Mouse (Mus musculus) MEL (cell line): ENCODE results near the gene Fam222a. TPM values are rescaled to one million over a fixed set of nuclear protein-coding genes. Genes with fewer than 3 reads are reported as not detected.

Source experiments
- DNase-seq: peaks from one replicate; pipeline ENCODE4 v3.0.0; 2011; ENCODE audit warnings: low read depth, low spot score
- H3K27ac ChIP-seq: 2 replicates; pipeline ENCODE4 v1.5.1; 2012; ENCODE audit warnings: low read depth, mild to moderate bottlenecking, control low read depth, low read length, moderate library complexity; ENCODE audit not compliant: control insufficient read depth
- H3K27me3 ChIP-seq, 2 experiments: fragments of 150-350 bp in 1 of 2; sonication (generic) in 1 of 2; 2 replicates each; pipeline ENCODE4 v1.6.1; 2012; ENCODE audit warnings: low read length in 2 of 2, mild to moderate bottlenecking in 2 of 2, improper control_type of control experiment in 1 of 2, moderate library complexity in 1 of 2; ENCODE audit not compliant: insufficient read depth in 2 of 2, control insufficient read depth in 1 of 2
- H3K36me3 ChIP-seq, 2 experiments: 2 replicates each; pipeline ENCODE4 v1.6.1; 2012 to 2014; ENCODE audit warnings: low read length in 2 of 2, improper control_type of control experiment in 1 of 2, inconsistent platforms in 1 of 2, mild to moderate bottlenecking in 1 of 2; ENCODE audit not compliant: insufficient read depth in 2 of 2, control insufficient read depth in 1 of 2
- H3K4me1 ChIP-seq, 2 experiments: fragments of 150-350 bp in 1 of 2; sonication (generic) in 1 of 2; 2 replicates each; pipeline ENCODE4 v1.6.1; 2012; ENCODE audit warnings: low read length in 2 of 2, improper control_type of control experiment in 1 of 2, mild to moderate bottlenecking in 1 of 2; ENCODE audit not compliant: insufficient read depth in 2 of 2, control insufficient read depth in 1 of 2
- H3K4me3 ChIP-seq, 2 experiments: fragments of 150-350 bp in 1 of 2; sonication (generic) in 1 of 2; 2 replicates each; pipeline ENCODE4 v1.5.1; 2012; ENCODE audit warnings: low read depth in 2 of 2, low read length in 2 of 2, mild to moderate bottlenecking in 2 of 2, moderate library complexity in 2 of 2, control low read depth in 1 of 2, improper control_type of control experiment in 1 of 2; ENCODE audit not compliant: control insufficient read depth in 1 of 2, insufficient read depth in 1 of 2
- H3K79me2 ChIP-seq: 2 replicates; pipeline ENCODE4 v1.6.1; 2012; ENCODE audit warnings: mild to moderate bottlenecking, low read length, moderate library complexity; ENCODE audit not compliant: control insufficient read depth, poor library complexity, insufficient read depth
- H3K9ac ChIP-seq: 2 replicates; pipeline ENCODE4 v1.6.1; 2012; ENCODE audit warnings: low read depth, mild to moderate bottlenecking, control low read depth, low read length, moderate library complexity; ENCODE audit not compliant: control insufficient read depth, poor library complexity, severe bottlenecking
- H3K9me3 ChIP-seq: fragments of 150-350 bp; sonication (generic); replicated peaks from 2 replicates; pipeline ENCODE4 v1.6.1; 2012; ENCODE audit warnings: mild to moderate bottlenecking, low read length, improper control_type of control experiment, moderate library complexity; ENCODE audit not compliant: insufficient read depth
- BHLHE40 ChIP-seq: IDR thresholded peaks from 2 replicates; pipeline ENCODE4 v1.6.1; 2012; ENCODE audit warnings: low read depth, mild to moderate bottlenecking, inconsistent platforms, low read length, improper control_type of control experiment, borderline replicate concordance
- CTCF ChIP-seq, 3 experiments: IDR thresholded peaks in 2 of 3; conservative IDR thresholded peaks in 1 of 3; 2 replicates each; pipeline ENCODE4 v1.5.1; 2011 to 2012; ENCODE audit warnings: low read length in 3 of 3, low read depth in 2 of 3, mild to moderate bottlenecking in 2 of 3, improper control_type of control experiment in 1 of 3, inconsistent platforms in 1 of 3, mixed read lengths in 1 of 3, moderate library complexity in 1 of 3; ENCODE audit not compliant: control insufficient read depth in 1 of 3, insufficient read depth in 1 of 3, poor library complexity in 1 of 3, severe bottlenecking in 1 of 3
- ETS1 ChIP-seq: IDR thresholded peaks from 2 replicates; pipeline ENCODE4 v1.6.1; 2012; ENCODE audit warnings: low read depth, mild to moderate bottlenecking, inconsistent platforms, low read length, improper control_type of control experiment, moderate library complexity
- MEF2A ChIP-seq: IDR thresholded peaks from 2 replicates; pipeline ENCODE4 v1.6.1; 2014; ENCODE audit warnings: low read depth, mild to moderate bottlenecking, inconsistent platforms, low read length, improper control_type of control experiment; ENCODE audit not compliant: poor library complexity, insufficient replicate concordance, severe bottlenecking; ENCODE audit errors: extremely low read depth
- MXI1 ChIP-seq: IDR thresholded peaks from 2 replicates; pipeline ENCODE4 v1.6.1; 2011; ENCODE audit warnings: mild to moderate bottlenecking, low read depth, low read length, improper control_type of control experiment
- RAD21 ChIP-seq: IDR thresholded peaks from 2 replicates; pipeline ENCODE4 v1.6.1; 2011; ENCODE audit warnings: mild to moderate bottlenecking, low read depth, low read length, improper control_type of control experiment
- RCOR1 ChIP-seq: IDR thresholded peaks from 2 replicates; pipeline ENCODE4 v1.6.1; 2012; ENCODE audit warnings: low read depth, mild to moderate bottlenecking, inconsistent platforms, low read length, improper control_type of control experiment
- SIN3A ChIP-seq: IDR thresholded peaks from 2 replicates; pipeline ENCODE4 v1.6.1; 2012; ENCODE audit warnings: low read length, improper control_type of control experiment, inconsistent platforms
- USF1 ChIP-seq: IDR thresholded peaks from 2 replicates; pipeline ENCODE4 v1.6.1; 2014; ENCODE audit warnings: low read depth, mild to moderate bottlenecking, inconsistent platforms, low read length, improper control_type of control experiment, moderate library complexity
- ZKSCAN1 ChIP-seq: IDR thresholded peaks from 2 replicates; pipeline ENCODE4 v1.6.1; 2012; ENCODE audit warnings: low read depth, mild to moderate bottlenecking, inconsistent platforms, low read length, improper control_type of control experiment, moderate library complexity
- polyA plus RNA-seq, 2 experiments: library from polyadenylated mRNA; stranded (reverse) in 1 of 2; unstranded in 1 of 2; fragments of >175 nt in 1 of 2; fragments of >200 nt in 1 of 2; gene quantifications; 2 replicates each; pipeline versions ENCODE4 v1.2.1 to v1.2.4; 2012; ENCODE audit warnings: low replicate concordance in 2 of 2, low read depth in 1 of 2; ENCODE audit not compliant: insufficient read length in 2 of 2, insufficient read depth in 1 of 2, missing spikeins in 1 of 2
- total RNA-seq: library from RNA; depleted of rRNA; stranded (reverse); fragments of 300-350 nt; gene quantifications from 2 replicates; pipeline ENCODE4 v1.2.3, GENCODE M21; 2012

Fam222a gene
- total and polyA plus RNA-seq, 3 experiments: 0.27 to 0.70 TPM; not detected in 1

GRCm38 (mm10) chr5:114583490-114584175 is 15.8 kb downstream of the Fam222a start:
- TF ChIP-seq CTCF (IDR thresholded peaks at IDR 0.05 in 2 of 3, conservative IDR thresholded peaks at IDR 0.05 in 1 of 3; ENCODE audit: control insufficient read depth in 1 of 3, insufficient read depth in 1 of 3, low read depth in 2 of 3, low read length in 3 of 3, poor library complexity in 1 of 3, severe bottlenecking in 1 of 3) (no peak), RAD21 (no peak), MEF2A (no peak), BHLHE40 (peak; percentile 74), USF1 (peak; percentile 51), MXI1 (peak; percentile 32; the same call in 1 of the 2 replicates), SIN3A (no peak)
- no peak overlapping the region for H3K9ac ChIP-seq
- no peaks in the 10 kb centered on the region for H3K9me3 ChIP-seq
- H3K4me1 ChIP-seq: peaks cover 0 to 10% of the 10 kb centered on the region in 2 experiments; a peak in 2 of 4 replicates
- H3K36me3 ChIP-seq: peaks cover 0 to 2% of the 10 kb centered on the region in 2 experiments; a peak in 2 of 4 replicates
- H3K27me3 ChIP-seq: no peaks in the 10 kb centered on the region
- H3K4me3 ChIP-seq: no peak overlapping the region
- DNase-seq: no peak
- no peak overlapping the region for H3K27ac ChIP-seq
- no peaks in the 10 kb centered on the region for H3K79me2 ChIP-seq

- Histone ChIP-seq H3K4me1 (peaks cover 0 to 10% of the 10 kb centered on the region in 2 experiments; a peak in 2 of 4 replicates), H3K79me2 (no peaks in the 10 kb centered on the region)
- TF ChIP-seq ETS1 (no peak), ZKSCAN1 (peak; percentile 89)
- TF ChIP-seq, all 39 proteins: peak for 1
- H3K27ac ChIP-seq: no peak overlapping the region
- H3K9me3 ChIP-seq: no peaks in the 10 kb centered on the region
- H3K36me3 ChIP-seq: peaks cover 0 to 2% of the 10 kb centered on the region in 2 experiments; a peak in 2 of 4 replicates
- no peak for DNase-seq
- H3K27me3 ChIP-seq: no peaks in the 10 kb centered on the region
- no peak overlapping the region for H3K9ac ChIP-seq
- H3K4me3 ChIP-seq: no peak overlapping the region
Measured at GRCm38 (mm10) chr5:114584293-114585104, 16.7 kb downstream of the Fam222a start.

- no peaks in the 10 kb centered on the region for H3K9me3 ChIP-seq
- no peak for DNase-seq
- peaks cover 0 to 9% of the 10 kb centered on the region in 2 experiments; a peak in 2 of 4 replicates for H3K36me3 ChIP-seq
- H3K9ac ChIP-seq: no peak overlapping the region
- H3K4me1 ChIP-seq: peaks cover 0 to 21% of the 10 kb centered on the region in 2 experiments; a peak in 3 of 4 replicates
- no peak overlapping the region for H3K27ac ChIP-seq
- no peaks in the 10 kb centered on the region for H3K27me3 ChIP-seq
- no peak overlapping the region for H3K4me3 ChIP-seq
- TF ChIP-seq RCOR1 (no peak), USF1 (no peak)
- H3K79me2 ChIP-seq: no peaks in the 10 kb centered on the region
Measured at GRCm38 (mm10) chr5:114585682-114586081, 17.9 kb downstream of the Fam222a start.
